27 mouse cellular contexts compared by ENCODE assay signal in genomic region chr3:63988722-63989440, GRCm38 (mm10). TPM values are rescaled to one million over a fixed set of nuclear protein-coding genes. Genes with fewer than 3 reads are reported as not detected.
DNase-seq lines count a peak whose midpoint lies in the region; ATAC-seq and TF ChIP-seq lines count a peak whose summit lies in the region.
"Had no signal": no experiment of that assay in that cellular context is flagged by ENCODE, and none has a peak within 500 bp of the region (broad histone marks: within the 10 kb centered on the region; RNA-seq: fewer than 3 reads in every experiment).

No protein-coding gene starts in this region.

- TF ChIP-seq CTCF in CH12.LX (conservative IDR thresholded peaks at IDR 0.05 in 1 of 2, IDR thresholded peaks at IDR 0.05 in 1 of 2; ENCODE audit: low read depth in 2 of 2, low read length in 2 of 2) (no peak), G1E (IDR thresholded peaks at IDR 0.05; ENCODE audit: low read depth, low read length) (no peak)
- TF ChIP-seq CTCF in lung, adult 2 months (IDR thresholded peaks at IDR 0.05; ENCODE audit: insufficient read depth, low read length), result no peak

- no peaks in the 10 kb centered on the region for H3K9me3 ChIP-seq in midbrain, embryonic 11.5 days (ENCODE audit: control insufficient read depth, low read length)
- H3K9me3 ChIP-seq in midbrain, embryonic 16.5 days (replicated peaks; ENCODE audit: control insufficient read depth, low read length, poor library complexity, severe bottlenecking), result no peaks in the 10 kb centered on the region
- H3K9me3 ChIP-seq in CH12.LX (replicated peaks; ENCODE audit: low read length) (no peaks in the 10 kb centered on the region), G1E (replicated peaks) (no peaks in the 10 kb centered on the region)
- H3K9me3 ChIP-seq: embryonic facial prominence, embryonic 13.5 days; embryonic facial prominence, embryonic 15.5 days; forebrain, embryonic 10.5 days; forebrain, embryonic 12.5 days had no signal

- no peaks in the 10 kb centered on the region for H3K27me3 ChIP-seq in midbrain, embryonic 11.5 days (ENCODE audit: control insufficient read depth, insufficient read depth, low read length)
- no peaks in the 10 kb centered on the region for H3K27me3 ChIP-seq in midbrain, embryonic 16.5 days (ENCODE audit: control insufficient read depth, insufficient read depth, low read depth, low read length)
- H3K27me3 ChIP-seq in CH12.LX (replicated peaks) (no peaks in the 10 kb centered on the region), G1E (ENCODE audit: insufficient read depth, low read length) (no peaks in the 10 kb centered on the region)
- H3K27me3 ChIP-seq: embryonic facial prominence, embryonic 13.5 days; embryonic facial prominence, embryonic 15.5 days; forebrain, embryonic 12.5 days; Patski had no signal

- ATAC-seq in midbrain, embryonic 11.5 days (ENCODE audit: low FRiP score), result no peak
- ATAC-seq in midbrain, embryonic 16.5 days, result no peak
- ATAC-seq in G1E (ENCODE audit: extremely low read depth, insufficient number of reproducible peaks, low FRiP score, poor library complexity, severe bottlenecking), result peak; percentile 40; the same call in 1 of the 2 replicates
- ATAC-seq: CD4-positive, CD25-positive, alpha-beta regulatory T cell, adult 4 months; forebrain, embryonic 14.5 days; forebrain, embryonic 16.5 days; Patski had no signal

- dilution Hi-C loops in CH12.LX (cut with MboI; ENCODE audit: extremely low pct_ligation_motif_present, extremely low pct_unique_long_range_greater_than_20kb, low sequenced_read_pairs), result no loop called here

- WGBS in midbrain, embryonic 11.5 days, result 94% methylated on average over 3 of the region's 3 CpGs
- WGBS in midbrain, embryonic 16.5 days, result 96% methylated on average over 3 of the region's 3 CpGs
- WGBS in lung, adult 2 months, result 94% methylated on average over 3 of the region's 3 CpGs

- DNase-seq in midbrain, embryonic 11.5 days (ENCODE audit: low spot score, missing footprints), result peak; percentile 80
- DNase-seq in CH12.LX (ENCODE audit: extremely low read depth), result no peak
- no peak for DNase-seq in G1E (ENCODE audit: low spot score)
- DNase-seq in thymus, postnatal 0 days (ENCODE audit: low spot score), result no peak
- no peak for DNase-seq in layer of hippocampus, adult 8-10 months (ENCODE audit: low spot score in 2 of 2)
- DNase-seq in lung, adult 2 months, result no peak
- DNase-seq: adrenal gland, adult 2 months; adrenal gland, postnatal 10 days; adrenal gland, postnatal 25 days; B cell, adult 2 months; cerebellum, adult 11 months; cerebellum, adult 18-20 months; cerebellum, adult 8-10 months; cerebellum, adult 9-11 months; cerebellum, postnatal 14 days; cerebellum, postnatal 36 days; embryo, embryonic 11 days had no signal

- no peak for TF ChIP-seq POLR2A in CH12.LX (IDR thresholded peaks at IDR 0.05; ENCODE audit: low read depth, low read length)
- TF ChIP-seq POLR2A in lung, adult 2 months (IDR thresholded peaks at IDR 0.05; ENCODE audit: borderline replicate concordance, extremely low read depth, low read depth, low read length), result no peak

- H3K9ac ChIP-seq in midbrain, embryonic 11.5 days (ENCODE audit: low read length), result no peak overlapping the region
- no peak overlapping the region for H3K9ac ChIP-seq in midbrain, embryonic 16.5 days (ENCODE audit: low read depth, low read length)
- H3K9ac ChIP-seq in CH12.LX (ENCODE audit: insufficient read depth, low read depth), result no peak overlapping the region
- H3K9ac ChIP-seq: embryonic facial prominence, embryonic 13.5 days; embryonic facial prominence, embryonic 15.5 days; forebrain, embryonic 12.5 days had no signal

- H3K79me2 ChIP-seq in CH12.LX (replicated peaks; ENCODE audit: control insufficient read depth, extremely low read depth, insufficient read depth, poor library complexity, severe bottlenecking), result peaks cover 13% of the 10 kb centered on the region; the same call in 1 of the 2 replicates

- H3K4me3 ChIP-seq in midbrain, embryonic 11.5 days (ENCODE audit: low read depth, low read length), result no peak overlapping the region
- no peak overlapping the region for H3K4me3 ChIP-seq in midbrain, embryonic 16.5 days (ENCODE audit: low read depth, low read length)
- H3K4me3 ChIP-seq in CH12.LX (replicated peaks in 1 of 3; ENCODE audit: low read depth in 2 of 3, low read length in 2 of 3, poor library complexity in 1 of 3) (no peak overlapping the region), G1E (ENCODE audit: low read depth, low read length) (no peak overlapping the region)
- H3K4me3 ChIP-seq in lung, adult 2 months (replicated peaks; ENCODE audit: extremely low read depth, low read depth, low read length), result no peak overlapping the region
- H3K4me3 ChIP-seq: embryonic facial prominence, embryonic 13.5 days; embryonic facial prominence, embryonic 15.5 days; erythroblast, embryonic 14.5 days; forebrain, embryonic 10.5 days; forebrain, embryonic 12.5 days had no signal

- in situ Hi-C loops in CH12.LX (cut with MboI; ENCODE audit: low pct_ligation_motif_present, low pct_unique_long_range_greater_than_20kb, low sequenced_read_pairs), result no loop called here

- no peak for TF ChIP-seq RAD21 in CH12.LX (IDR thresholded peaks at IDR 0.05; ENCODE audit: low read depth, low read length)

- H3K27ac ChIP-seq in midbrain, embryonic 11.5 days (ENCODE audit: low read depth, low read length), result no peak overlapping the region
- H3K27ac ChIP-seq in midbrain, embryonic 16.5 days (ENCODE audit: low read length), result no peak overlapping the region
- no peak overlapping the region for H3K27ac ChIP-seq in CH12.LX (ENCODE audit: insufficient read depth, low read depth)
- H3K27ac ChIP-seq: embryonic facial prominence, embryonic 13.5 days; embryonic facial prominence, embryonic 15.5 days; forebrain, embryonic 10.5 days; forebrain, embryonic 12.5 days had no signal

- H3K4me1 ChIP-seq in midbrain, embryonic 11.5 days (ENCODE audit: control insufficient read depth, insufficient read depth, low read length), result no peaks in the 10 kb centered on the region
- H3K4me1 ChIP-seq in midbrain, embryonic 16.5 days (ENCODE audit: control insufficient read depth, insufficient read depth, low read length), result no peaks in the 10 kb centered on the region
- H3K4me1 ChIP-seq in CH12.LX (ENCODE audit: control insufficient read depth in 1 of 2, insufficient read depth in 2 of 2) (no peaks in the 10 kb centered on the region), G1E (ENCODE audit: insufficient read depth, low read depth, low read length) (peaks cover 8% of the 10 kb centered on the region)
- no peaks in the 10 kb centered on the region for H3K4me1 ChIP-seq in lung, adult 2 months (ENCODE audit: control insufficient read depth, insufficient read depth, low read length)
- H3K4me1 ChIP-seq: embryonic facial prominence, embryonic 13.5 days; embryonic facial prominence, embryonic 15.5 days; forebrain, embryonic 10.5 days; forebrain, embryonic 12.5 days had no signal

- no peak for TF ChIP-seq EP300 in CH12.LX (IDR thresholded peaks at IDR 0.05; ENCODE audit: low read length)

- H3K36me3 ChIP-seq in midbrain, embryonic 11.5 days (ENCODE audit: control insufficient read depth, insufficient read depth, low read length), result peaks cover 14% of the 10 kb centered on the region; the same call in 1 of the 2 replicates
- H3K36me3 ChIP-seq in midbrain, embryonic 16.5 days (ENCODE audit: control insufficient read depth, insufficient read depth, low read length), result peaks cover 20% of the 10 kb centered on the region
- H3K36me3 ChIP-seq in CH12.LX (replicated peaks in 1 of 2; ENCODE audit: control insufficient read depth in 1 of 2, insufficient read depth in 1 of 2, low read length in 1 of 2) (peaks cover 29 to 82% of the 10 kb centered on the region in 2 experiments), G1E (replicated peaks) (peaks cover 75% of the 10 kb centered on the region)

- H3K4me2 ChIP-seq in midbrain, embryonic 11.5 days, result no peak overlapping the region
- H3K4me2 ChIP-seq in midbrain, embryonic 16.5 days (ENCODE audit: low read length), result no peak overlapping the region
- no peak overlapping the region for H3K4me2 ChIP-seq in CH12.LX (ENCODE audit: insufficient read depth, low read depth, poor library complexity, severe bottlenecking)
- H3K4me2 ChIP-seq: embryonic facial prominence, embryonic 13.5 days; embryonic facial prominence, embryonic 15.5 days; forebrain, embryonic 12.5 days had no signal

RNA-seq across cellular contexts. Expression of gene Gmps, which starts 13.0 kb away (rescaled TPM):
- 75.1 and 85.7 TPM in 2 replicates for polyA plus RNA-seq in midbrain, embryonic 11.5 days (2014; fragmentation: Nextera tagmentation; extraction: Ambion mirVana)
- polyA plus RNA-seq in midbrain, embryonic 16.5 days (2015; fragmentation: Nextera tagmentation; extraction: Ambion mirVana), result 53.0 and 53.3 TPM in 2 replicates
- total RNA-seq in CH12.LX (2012; rRNA removed), result 22.4 and 29.2 TPM in 2 replicates
- total RNA-seq in CH12.LX (2014; rRNA removed), result 46.2 and 53.9 TPM in 2 replicates
- polyA plus RNA-seq in CH12.LX (2012; ENCODE audit: insufficient read length, low read depth), result 38.3 and 38.6 TPM in 2 replicates
- 67.0 and 83.8 TPM in 2 replicates for total RNA-seq in G1E (2014; fragmentation: Nextera tagmentation)
- 59.8 and 66.6 TPM in 2 replicates for total RNA-seq in G1E (2017)
- polyA plus RNA-seq in G1E (2012), result 3.6 and 4.4 TPM in 2 replicates
- 34.0 and 34.7 TPM in 2 replicates for polyA plus RNA-seq in thymus, postnatal 0 days (2015; fragmentation: Nextera tagmentation; extraction: Ambion mirVana)
- 10 to 100 TPM; 39.3 to 56.4 (median 47.0) TPM for total RNA-seq in layer of hippocampus, adult 8-10 months (2022)
- polyA plus RNA-seq in lung, adult 2 months (2012; rRNA removed), result 1.9 and 2.9 TPM in 2 replicates

RNA-seq across cellular contexts. Expression of gene Slc33a1, which starts 24.3 kb away (rescaled TPM):
- polyA plus RNA-seq in midbrain, embryonic 11.5 days (2014; fragmentation: Nextera tagmentation; extraction: Ambion mirVana), result 11.3 and 12.4 TPM in 2 replicates
- polyA plus RNA-seq in midbrain, embryonic 16.5 days (2015; fragmentation: Nextera tagmentation; extraction: Ambion mirVana), result 21.5 and 21.8 TPM in 2 replicates
- total RNA-seq in CH12.LX (2012; rRNA removed) (18.5 and 20.1 TPM in 2 replicates), CH12.LX (2014; rRNA removed) (25.8 and 29.5 TPM in 2 replicates), G1E (2014; fragmentation: Nextera tagmentation) (24.5 and 27.5 TPM in 2 replicates), G1E (2017) (24.1 and 26.5 TPM in 2 replicates)
- polyA plus RNA-seq in CH12.LX (2012; ENCODE audit: insufficient read length, low read depth) (10.8 and 12.5 TPM in 2 replicates), G1E (2012) (15.3 and 16.4 TPM in 2 replicates)
- 15.4 and 17.7 TPM in 2 replicates for polyA plus RNA-seq in thymus, postnatal 0 days (2015; fragmentation: Nextera tagmentation; extraction: Ambion mirVana)
- total RNA-seq in layer of hippocampus, adult 8-10 months (2022), result 10 to 100 TPM; 26.2 to 31.3 (median 30.0) TPM
- polyA plus RNA-seq in lung, adult 2 months (2012; rRNA removed), result 13.8 and 14.0 TPM in 2 replicates

RNA-seq across cellular contexts. Expression of gene E130311K13Rik, which starts 59.6 kb away (rescaled TPM):
- polyA plus RNA-seq in midbrain, embryonic 11.5 days (2014; fragmentation: Nextera tagmentation; extraction: Ambion mirVana), result 2.3 and 3.4 TPM in 2 replicates
- 7.7 and 8.3 TPM in 2 replicates for polyA plus RNA-seq in midbrain, embryonic 16.5 days (2015; fragmentation: Nextera tagmentation; extraction: Ambion mirVana)
- 5.7 and 7.6 TPM in 2 replicates for total RNA-seq in CH12.LX (2012; rRNA removed)
- 16.6 and 18.0 TPM in 2 replicates for total RNA-seq in CH12.LX (2014; rRNA removed)
- 7.6 and 9.1 TPM in 2 replicates for polyA plus RNA-seq in CH12.LX (2012; ENCODE audit: insufficient read length, low read depth)
- 8.0 and 9.2 TPM in 2 replicates for total RNA-seq in G1E (2014; fragmentation: Nextera tagmentation)
- 17.5 and 20.4 TPM in 2 replicates for total RNA-seq in G1E (2017)
- polyA plus RNA-seq in G1E (2012), result 4.6 TPM in 2 replicates
- polyA plus RNA-seq in thymus, postnatal 0 days (2015; fragmentation: Nextera tagmentation; extraction: Ambion mirVana), result 4.8 TPM in 2 replicates
- total RNA-seq in layer of hippocampus, adult 8-10 months (2022), result 10 to 100 TPM; 13.1 to 14.4 (median 13.5) TPM
- polyA plus RNA-seq in lung, adult 2 months (2012; rRNA removed), result 2.5 and 3.4 TPM in 2 replicates
- polyA plus RNA-seq: erythroblast, embryonic 14.5 days had no signal
